Mouse (Mus musculus): ENCODE results near the gene E130114P18Rik.

The E130114P18Rik gene

DNA sequence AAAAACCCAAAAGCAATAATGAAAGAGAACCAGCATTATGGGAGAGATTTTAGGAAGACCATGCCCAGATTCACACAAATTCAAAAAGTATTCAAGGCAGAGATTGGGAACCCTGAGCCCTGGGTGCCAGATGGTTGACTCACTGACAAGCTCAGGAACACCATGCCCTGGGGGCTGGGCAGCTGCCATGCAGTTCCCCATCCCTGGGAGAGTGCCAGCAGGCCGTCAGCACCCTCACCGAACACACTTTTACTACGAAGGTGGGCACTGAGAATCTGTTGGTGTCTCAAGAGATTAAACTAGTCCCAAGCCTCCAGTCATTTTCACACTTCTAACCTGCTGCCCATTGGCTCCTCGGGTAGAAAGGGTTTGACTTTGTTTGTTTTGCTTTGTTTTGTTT, 175.3 kb downstream of the E130114P18Rik start:
- no peak for DNase-seq (ENCODE audit: low spot score)

DNA sequence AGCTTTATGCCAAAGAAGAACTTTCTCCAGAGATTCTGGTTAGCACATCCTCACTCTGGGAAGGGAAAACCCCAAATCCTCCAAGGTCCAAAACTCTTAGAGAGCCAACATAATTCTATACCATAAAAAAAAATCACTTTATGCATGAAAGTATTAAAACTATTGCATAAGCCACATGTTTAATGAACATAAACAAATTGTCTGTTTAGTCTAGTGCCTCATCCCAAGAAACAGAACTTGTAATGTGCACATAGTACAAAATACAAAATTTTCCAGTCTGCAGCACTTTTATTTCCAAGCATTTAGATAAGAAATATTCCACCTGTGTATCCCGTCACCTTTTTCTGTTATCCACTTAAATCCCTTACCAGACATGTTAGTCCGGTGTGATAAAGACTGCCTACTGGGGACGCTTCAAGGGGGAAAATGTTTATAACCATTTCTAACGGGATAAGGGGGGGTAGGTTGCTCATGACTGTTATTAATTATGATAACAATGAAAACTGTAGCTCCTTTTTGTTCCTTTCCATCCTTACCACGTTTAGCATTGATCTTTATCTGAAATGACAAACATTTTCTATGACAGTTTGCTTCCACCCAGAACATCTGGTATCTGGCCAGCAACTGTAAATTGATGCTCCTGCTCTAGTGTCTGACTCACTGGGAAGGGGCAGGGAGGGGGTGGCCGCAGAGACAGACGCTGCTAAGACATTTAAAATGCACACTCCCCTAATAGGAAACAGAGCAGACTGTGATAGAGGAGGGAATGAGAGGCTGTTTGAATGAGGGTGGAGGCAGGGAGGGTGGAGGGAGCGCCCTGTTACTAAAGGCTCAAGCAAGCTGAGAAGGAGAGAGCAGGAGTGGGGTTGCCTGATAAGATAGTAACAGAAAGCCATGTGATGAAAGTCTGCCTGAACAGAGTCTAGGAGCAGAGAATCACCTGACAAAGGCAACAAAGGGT, 176.7 kb downstream of the E130114P18Rik start:
- DNase-seq (ENCODE audit: low spot score) = no peak

DNA sequence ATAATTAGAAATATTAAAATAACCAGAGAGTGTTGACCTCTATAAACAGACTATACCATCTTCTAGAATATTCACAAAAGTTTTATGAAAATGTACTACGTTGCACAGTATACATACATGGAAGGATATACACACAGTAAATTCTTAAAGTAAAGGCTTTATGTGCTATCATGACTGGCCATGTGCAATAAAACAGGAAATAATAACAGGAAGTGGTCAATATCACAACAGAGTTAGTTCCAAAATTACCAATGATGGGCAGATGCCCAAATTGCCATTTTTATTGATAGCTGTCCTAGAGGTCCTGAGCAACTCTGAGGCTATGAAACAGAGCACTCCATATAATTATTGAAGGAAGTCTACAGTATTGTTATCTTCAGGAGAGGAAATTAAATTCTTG, 180.4 kb downstream of the E130114P18Rik start:
- DNase-seq (ENCODE audit: low spot score) = no peak

- DNase-seq (ENCODE audit: low spot score) = no peak
Observed at GRCm38 (mm10) chr4:97596348-97596747, 181.5 kb downstream of the E130114P18Rik start.

DNA sequence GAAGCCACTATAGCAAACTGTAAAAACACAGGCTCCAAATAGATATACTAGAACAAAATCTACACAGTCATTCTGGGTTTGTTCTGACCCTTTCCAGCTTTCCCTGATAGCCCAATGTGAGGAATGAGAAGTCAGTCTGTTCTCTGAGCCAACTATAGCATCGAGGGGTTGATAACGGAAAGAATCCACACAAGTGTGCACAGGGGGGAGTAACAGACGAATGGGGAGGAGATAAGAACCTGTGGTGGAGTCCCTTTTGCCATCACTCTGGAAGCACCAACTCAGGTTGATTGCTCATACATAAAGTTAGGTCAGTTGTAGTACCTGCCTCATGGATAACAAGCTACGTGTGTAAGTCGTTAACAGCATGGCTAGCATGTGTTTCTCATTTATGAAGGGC, 184.0 kb downstream of the E130114P18Rik start:
- DNase-seq (ENCODE audit: low spot score) = no peak

DNA sequence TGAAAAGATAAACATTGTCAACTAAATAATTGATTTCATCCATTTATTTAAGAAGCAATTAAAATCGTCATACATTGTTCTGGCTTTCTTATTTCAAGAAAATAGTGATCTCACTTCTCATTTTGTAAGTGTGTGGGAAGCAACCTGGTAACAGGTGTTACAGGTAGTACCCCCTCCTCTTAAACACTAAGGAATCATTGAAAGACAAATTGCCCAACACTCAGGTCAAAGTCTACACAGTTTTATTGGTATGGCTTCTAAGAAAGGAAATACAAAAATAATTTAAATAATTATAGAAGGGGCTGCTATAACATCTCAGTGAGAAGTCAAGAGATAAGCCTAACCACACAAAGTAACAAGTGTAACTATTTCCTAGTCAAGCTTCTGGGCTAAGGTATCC, 188.1 kb downstream of the E130114P18Rik start:
- no peak for DNase-seq (ENCODE audit: low spot score)

- DNase-seq (ENCODE audit: low spot score) = no peak
Observed at GRCm38 (mm10) chr4:97587412-97588010, 190.4 kb downstream of the E130114P18Rik start.

GRCm38 (mm10) chr4:97585170-97585569, 192.7 kb downstream of the E130114P18Rik start:
- DNase-seq (ENCODE audit: low spot score) = no peak

DNA sequence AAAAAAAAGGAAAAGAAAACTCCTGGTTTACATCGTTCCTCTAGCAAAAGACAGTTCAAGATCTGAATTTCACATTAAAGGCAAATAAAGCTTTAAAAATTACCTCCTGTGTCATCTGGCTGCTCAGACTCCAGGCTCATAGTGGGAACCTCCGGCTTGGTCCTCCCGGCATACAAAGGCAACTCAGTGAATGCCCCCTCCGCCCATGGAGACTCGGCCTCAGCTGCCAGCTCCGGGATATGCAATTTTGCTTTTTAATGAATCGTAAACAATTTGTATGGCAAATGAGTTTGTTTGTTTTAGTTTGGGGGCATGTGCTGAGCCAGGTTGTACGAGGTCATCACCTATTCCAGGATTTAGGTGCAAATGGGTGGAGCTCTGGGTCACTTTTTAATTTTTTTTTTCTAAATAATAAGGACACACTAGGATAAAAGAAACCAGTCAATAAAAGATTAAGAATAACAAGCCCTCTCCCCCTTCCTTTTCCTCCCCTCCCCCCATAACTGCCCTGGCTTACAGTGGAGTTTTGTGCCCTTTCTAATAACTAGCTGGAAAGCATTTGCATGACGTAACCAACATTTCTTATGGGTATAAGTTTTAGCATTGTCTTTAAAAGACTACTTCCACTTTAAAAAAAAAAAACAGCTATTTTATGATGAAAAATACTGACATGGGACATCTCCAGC, 193.3 kb downstream of the E130114P18Rik start:
- no peak for DNase-seq (ENCODE audit: low spot score)

- DNase-seq (ENCODE audit: low spot score) = no peak
Observed at GRCm38 (mm10) chr4:97582796-97583430, 195.0 kb downstream of the E130114P18Rik start.

- DNase-seq (ENCODE audit: low spot score) = no peak
Observed at GRCm38 (mm10) chr4:97582064-97582415, 195.8 kb downstream of the E130114P18Rik start.

DNA sequence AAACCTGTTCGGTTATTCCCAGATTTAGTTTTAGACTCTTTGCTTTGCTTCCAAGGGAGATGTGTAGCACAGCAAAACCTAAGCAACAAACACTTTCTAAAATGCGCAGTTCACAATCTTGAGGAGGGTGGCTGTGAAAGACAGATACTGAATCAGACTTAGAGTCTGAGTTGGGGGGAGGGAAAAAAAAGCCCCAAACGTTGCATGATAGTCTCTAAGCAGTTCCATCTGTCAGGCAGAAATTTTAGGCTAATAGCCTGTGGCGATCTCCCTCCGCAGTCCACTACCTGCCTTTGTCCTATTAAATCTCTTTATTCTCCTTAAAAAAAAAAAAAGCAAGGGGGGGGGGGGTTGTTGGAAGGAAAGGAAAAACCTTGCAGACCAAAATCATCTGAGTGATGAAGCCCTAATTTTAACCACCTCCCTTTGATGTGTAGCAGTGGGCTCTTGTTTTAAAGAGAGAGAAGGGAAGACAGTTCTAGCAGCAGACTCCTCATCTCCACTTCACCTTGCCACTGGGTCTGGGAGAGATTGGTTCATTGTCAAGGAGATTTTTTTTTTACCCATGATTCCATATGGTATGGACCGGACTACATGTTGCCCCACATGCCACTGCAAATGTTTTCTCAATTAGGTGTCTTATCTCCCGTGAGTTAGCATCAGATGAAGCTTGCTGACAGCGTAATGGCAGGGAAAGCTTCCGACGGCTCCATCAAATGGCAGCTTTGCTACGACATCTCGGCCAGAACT, 196.4 kb downstream of the E130114P18Rik start:
- DNase-seq (ENCODE audit: low spot score) = no peak

- DNase-seq (ENCODE audit: low spot score) = no peak
Observed at GRCm38 (mm10) chr4:97580906-97581305, 197.0 kb downstream of the E130114P18Rik start.

- DNase-seq (ENCODE audit: low spot score) = no peak
Observed at GRCm38 (mm10) chr4:97578571-97579165, 199.2 kb downstream of the E130114P18Rik start.

GRCm38 (mm10) chr4:97577431-97577830, 200.4 kb downstream of the E130114P18Rik start:
- DNase-seq (ENCODE audit: low spot score) = no peak

DNA sequence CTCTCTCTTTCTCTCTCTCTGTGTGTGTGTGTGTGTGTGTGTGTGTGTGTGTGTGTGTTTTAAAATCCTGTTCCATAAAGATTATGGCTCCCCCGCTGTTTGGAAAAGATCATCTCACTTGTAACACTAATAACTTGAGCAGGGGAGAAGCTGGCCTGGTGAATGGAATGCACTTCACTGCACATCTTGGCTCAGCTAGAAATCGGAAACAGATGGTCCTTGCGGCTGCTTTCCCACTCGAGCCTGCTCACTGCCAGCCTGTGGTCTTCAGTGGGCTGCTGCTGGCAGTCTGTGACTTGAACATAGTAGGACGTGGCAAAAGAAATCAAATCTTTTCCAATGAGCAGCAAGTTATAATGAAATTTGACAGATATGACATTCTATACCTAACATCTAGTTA, 202.4 kb downstream of the E130114P18Rik start:
- no peak for DNase-seq (ENCODE audit: low spot score)

GRCm38 (mm10) chr4:97569320-97569719, 208.6 kb downstream of the E130114P18Rik start:
- DNase-seq (ENCODE audit: low spot score) = no peak

- no peak for DNase-seq (ENCODE audit: low spot score)
Observed at GRCm38 (mm10) chr4:97564656-97565055, 213.2 kb downstream of the E130114P18Rik start.

- DNase-seq (ENCODE audit: low spot score) = no peak
Observed at GRCm38 (mm10) chr4:97564199-97564598, 213.7 kb downstream of the E130114P18Rik start.

- no peak for DNase-seq (ENCODE audit: low spot score)
Observed at GRCm38 (mm10) chr4:97557585-97557984, 220.3 kb downstream of the E130114P18Rik start.

GRCm38 (mm10) chr4:97544016-97544415, 233.9 kb downstream of the E130114P18Rik start:
- no peak for DNase-seq (ENCODE audit: low spot score)
